Mouse (Mus musculus): ENCODE data around the gene Clmn.
"Not testable (repeated sequence)": the region's sequence is repeated elsewhere in the genome, so short reads cannot be mapped to it uniquely, and the experiment has no call there.

The Clmn gene

GRCm38 (mm10) chr12:104753686-104754085, 111.2 kb downstream of the Clmn start:
- in situ Hi-C loops (cut with MboI, MseI), result no loop called here

- in situ Hi-C loops (cut with MboI, MseI), result no loop called here
Measured at GRCm38 (mm10) chr12:104751814-104752765, 112.8 kb downstream of the Clmn start, which contains the start of gene Dicer1. Gene Dicer1 (minus strand): TSS chr12:104751952.

- in situ Hi-C loops (cut with MboI, MseI), result no loop called here
Measured at GRCm38 (mm10) chr12:104751331-104751813, 113.5 kb downstream of the Clmn start.

GRCm38 (mm10) chr12:104748946-104749345, 115.9 kb downstream of the Clmn start:
- in situ Hi-C loops (cut with MboI, MseI), result loop anchor here (10.0 kb wide), 1 partner anchor 1994 kb away; the partner anchor contains the start of genes Gm20604, Gm28051, Gon7 and Ubr7

GRCm38 (mm10) chr12:104747252-104747651, 117.6 kb downstream of the Clmn start:
- in situ Hi-C loops (cut with MboI, MseI), result loop anchor here (10.0 kb wide), 1 partner anchor 1992 kb away; the partner anchor contains the start of genes Gm20604, Gm28051, Gon7 and Ubr7

- in situ Hi-C loops (cut with MboI, MseI), result loop anchor here (10.0 kb wide), 1 partner anchor 1992 kb away; the partner anchor contains the start of genes Gm20604, Gm28051, Gon7 and Ubr7
Measured at GRCm38 (mm10) chr12:104746601-104747000, 118.3 kb downstream of the Clmn start.

GRCm38 (mm10) chr12:104743687-104744086, 121.2 kb downstream of the Clmn start:
- in situ Hi-C loops (cut with MboI, MseI), result loop anchor here (10.0 kb wide), 1 partner anchor 1989 kb away; the partner anchor contains the start of genes Gm20604, Gm28051, Gon7 and Ubr7

- in situ Hi-C loops (cut with MboI, MseI), result loop anchor here (10.0 kb wide), 1 partner anchor 1987 kb away; the partner anchor contains the start of genes Gm20604, Gm28051, Gon7 and Ubr7
Measured at GRCm38 (mm10) chr12:104742247-104742646, 122.6 kb downstream of the Clmn start.

GRCm38 (mm10) chr12:104740841-104741787, 123.8 kb downstream of the Clmn start:
- in situ Hi-C loops (cut with MboI, MseI), result loop anchor here (10.0 kb wide), 1 partner anchor 1986 kb away; the partner anchor contains the start of genes Gm20604, Gm28051, Gon7 and Ubr7

- in situ Hi-C loops (cut with MboI, MseI), result no loop called here
Measured at GRCm38 (mm10) chr12:104738931-104739330, 125.9 kb downstream of the Clmn start.

- in situ Hi-C loops (cut with MboI, MseI), result no loop called here
Measured at GRCm38 (mm10) chr12:104738446-104738845, 126.4 kb downstream of the Clmn start.

- in situ Hi-C loops (cut with MboI, MseI), result no loop called here
Measured at GRCm38 (mm10) chr12:104737666-104738065, 127.2 kb downstream of the Clmn start.

GRCm38 (mm10) chr12:104735993-104736395, 128.9 kb downstream of the Clmn start:
- in situ Hi-C loops (cut with MboI, MseI), result no loop called here

- in situ Hi-C loops (cut with MboI, MseI), result no loop called here
Measured at GRCm38 (mm10) chr12:104733165-104733564, 131.7 kb downstream of the Clmn start.

- in situ Hi-C loops (cut with MboI, MseI), result no loop called here
Measured at GRCm38 (mm10) chr12:104731782-104732181, 133.1 kb downstream of the Clmn start.

- in situ Hi-C loops (cut with MboI, MseI), result not testable (repeated sequence)
Measured at GRCm38 (mm10) chr12:104726436-104726835, 138.4 kb downstream of the Clmn start.

- in situ Hi-C loops (cut with MboI, MseI), result loop anchor here (25.0 kb wide), 1 partner anchor 915 kb away; no protein-coding TSS in a partner anchor
Measured at GRCm38 (mm10) chr12:104722056-104722455, 142.8 kb downstream of the Clmn start.

- in situ Hi-C loops (cut with MboI, MseI), result loop anchor here (25.0 kb wide), 1 partner anchor 916 kb away; no protein-coding TSS in a partner anchor
Measured at GRCm38 (mm10) chr12:104721011-104721410, 143.9 kb downstream of the Clmn start.

- in situ Hi-C loops (cut with MboI, MseI), result loop anchor here (25.0 kb wide), 1 partner anchor 918 kb away; no protein-coding TSS in a partner anchor
Measured at GRCm38 (mm10) chr12:104718956-104719355, 145.9 kb downstream of the Clmn start.

GRCm38 (mm10) chr12:104716409-104716808, 148.5 kb downstream of the Clmn start:
- in situ Hi-C loops (cut with MboI, MseI), result loop anchor here (25.0 kb wide), 1 partner anchor 921 kb away; no protein-coding TSS in a partner anchor

GRCm38 (mm10) chr12:104715453-104715852, 149.4 kb downstream of the Clmn start:
- in situ Hi-C loops (cut with MboI, MseI), result loop anchor here (25.0 kb wide), 1 partner anchor 922 kb away; no protein-coding TSS in a partner anchor

Data from regulatory T cell (primary cell).